Mouse (Mus musculus): ENCODE measurements around the gene Lrp1.

DNA sequence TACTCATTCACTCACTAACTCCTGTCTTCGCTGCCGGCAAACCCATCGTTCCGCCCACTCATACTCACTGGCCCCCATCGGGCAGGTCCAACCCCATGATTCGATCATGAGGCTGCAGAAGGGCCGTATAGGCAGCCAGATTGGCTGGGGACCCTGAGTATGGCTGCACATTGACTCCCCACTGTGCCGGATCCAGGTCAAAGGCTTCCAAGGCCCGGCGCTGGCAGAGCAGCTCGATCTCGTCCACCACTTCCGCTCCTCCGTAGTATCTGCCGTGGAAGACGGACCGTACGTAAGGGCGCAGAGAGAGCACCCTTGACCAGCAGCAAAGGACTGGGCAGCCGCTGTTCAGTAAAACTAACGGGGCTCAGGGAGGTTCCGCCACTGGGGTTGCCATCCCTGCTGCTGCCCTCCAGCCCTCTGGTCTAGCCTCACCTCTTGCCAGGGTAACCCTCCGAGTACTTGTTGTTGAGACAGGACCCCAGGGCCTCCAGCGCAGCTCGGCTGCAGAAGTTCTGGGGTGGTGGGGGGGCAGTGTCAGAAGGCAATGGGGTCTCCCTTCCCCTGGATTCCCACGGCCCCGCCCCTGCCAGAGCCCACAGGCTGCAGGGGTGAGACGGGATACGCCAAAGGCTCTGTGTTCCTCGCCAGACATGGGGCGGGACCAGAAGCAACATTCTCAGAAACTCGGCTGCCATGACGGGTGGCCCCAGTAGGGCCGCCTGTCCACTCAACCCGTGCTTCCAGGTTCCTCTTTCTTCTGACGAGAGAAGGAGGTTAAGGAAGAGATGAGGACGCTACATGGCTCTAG is 100.8 kb downstream of the Lrp1 start:
- no peak for TF ChIP-seq CTCF (conservative IDR thresholded peaks at IDR 0.05; ENCODE audit: insufficient read depth, insufficient read length, low read depth, low read length)
- TF ChIP-seq POLR2A (IDR thresholded peaks at IDR 0.05; ENCODE audit: low read depth, low read length): no peak

All from kidney, adult 2 months (tissue).